Mouse (Mus musculus) neural tube, embryonic 10.5 days (tissue): Measurements from ENCODE around the gene Epha1.
A peak's percentile ranks its signal among the peaks of the same experiment; 100 is the strongest.

ENCODE experiments used
- DNase-seq: peaks from one replicate; pipeline ENCODE4 v3.0.0-alpha.2; 2017; ENCODE audit warnings: low spot score; ENCODE audit errors: extremely low spot score

Epha1 gene

DNA sequence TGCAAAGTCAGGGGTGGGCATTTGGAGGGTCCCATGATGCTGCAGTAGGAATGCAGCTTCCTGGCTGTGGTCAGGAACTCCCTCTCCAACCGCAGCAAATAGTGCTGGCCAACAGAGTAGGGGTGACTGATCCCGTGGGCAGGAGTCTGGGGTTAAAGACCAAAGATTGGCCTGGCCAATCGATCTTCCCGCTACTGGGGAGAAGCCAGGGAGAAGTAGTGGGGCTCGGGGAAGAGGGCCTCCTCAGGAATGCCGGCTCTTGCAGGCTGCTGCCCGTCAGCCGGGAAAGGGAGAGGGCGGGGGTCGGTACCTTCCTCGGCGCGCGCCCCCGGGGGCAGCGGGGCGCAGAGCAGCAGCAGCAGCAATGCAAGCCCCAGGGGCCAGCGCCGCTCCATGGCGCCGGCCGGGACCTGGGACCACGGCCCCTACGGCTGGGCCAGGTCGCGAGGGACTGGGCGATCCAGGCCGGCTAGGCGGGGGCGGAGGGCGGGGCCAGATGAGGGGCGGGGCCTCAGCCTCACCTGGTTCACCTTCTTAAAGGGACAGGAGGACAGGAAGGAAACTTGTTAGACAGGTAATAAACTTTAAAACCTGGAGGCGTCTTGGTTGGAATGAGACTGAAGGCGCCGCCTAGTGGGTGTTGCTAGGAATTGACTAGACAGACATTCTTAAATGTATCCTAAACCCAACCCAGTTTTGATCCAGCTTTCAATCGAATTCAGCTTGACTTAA is at the start of gene Epha1:
Gene Epha1 (minus strand): TSS at position 453 of the 732 bp plus-strand sequence.
- peak; percentile 69 for DNase-seq

DNA sequence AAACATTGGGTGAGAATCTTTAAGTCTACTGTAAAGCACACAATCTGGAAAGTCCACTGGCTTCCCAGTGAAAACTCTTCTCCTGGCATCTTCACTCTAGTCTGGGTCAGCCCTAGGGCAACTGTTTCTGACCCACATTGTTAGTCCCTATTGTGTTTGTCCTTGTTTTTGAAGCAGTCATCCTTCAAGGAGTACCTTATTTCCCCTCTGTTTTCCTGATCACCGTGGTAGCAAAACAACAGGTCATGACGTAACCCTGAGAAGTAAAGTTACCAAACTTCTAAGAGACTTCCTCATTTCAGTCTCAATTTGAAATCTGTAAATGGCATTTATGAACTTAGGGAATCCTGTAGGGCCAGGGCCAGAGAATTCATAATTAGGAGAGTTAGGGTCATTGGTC is 48.4 kb upstream of the Epha1 start:
- DNase-seq, result no peak

- DNase-seq, result no peak
These were observed 46.4 kb upstream of the Epha1 start for GRCm38 (mm10) chr6:42419443-42419842.

GRCm38 (mm10) chr6:42405134-42405533 is 32.1 kb upstream of the Epha1 start, which contains the start of gene Tas2r135:
TSS of gene Tas2r135 (plus strand) at chr6:42405434.
- no peak for DNase-seq

DNA sequence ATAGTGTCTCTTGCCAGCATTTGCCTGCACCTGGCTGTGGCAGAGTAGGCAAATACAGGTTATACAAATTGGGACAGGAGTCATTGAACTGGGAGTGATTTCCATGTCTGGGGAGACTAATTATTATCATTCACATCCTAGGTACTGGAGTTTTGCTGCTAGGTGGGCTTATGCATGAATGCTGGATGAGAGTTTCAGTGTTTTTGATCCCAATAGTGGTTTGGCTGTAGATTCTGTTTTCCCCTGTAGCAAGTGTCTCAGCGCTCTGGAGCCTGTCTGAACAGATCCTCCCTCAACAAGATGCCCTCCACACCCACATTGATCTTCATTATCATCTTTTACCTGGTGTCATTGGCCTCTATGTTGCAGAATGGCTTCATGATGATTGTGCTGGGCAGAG is 26.9 kb upstream of the Epha1 start, which contains the start of gene Tas2r143:
Gene Tas2r143 (plus strand): TSS at position 301 of the 400 bp plus-strand sequence.
- no peak for DNase-seq

DNA sequence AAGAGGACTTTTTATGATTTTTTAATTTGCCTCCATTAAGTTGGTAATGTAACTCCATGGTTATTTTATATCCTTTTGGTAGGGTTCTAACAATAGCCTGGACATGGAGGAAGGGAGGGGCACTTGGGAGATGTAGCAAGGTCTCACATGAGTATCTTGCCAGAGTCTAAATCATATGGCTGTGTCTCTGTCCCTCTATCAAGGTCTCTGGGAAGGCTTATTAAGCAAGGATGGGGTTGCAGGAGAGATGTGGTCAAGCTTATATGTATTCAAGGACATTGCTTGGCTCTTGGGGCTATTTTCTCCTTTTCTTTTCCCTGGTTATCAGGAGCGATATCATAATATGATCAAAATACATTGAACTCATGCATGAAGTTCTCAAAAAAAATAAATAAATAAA is 25.9 kb upstream of the Epha1 start:
- DNase-seq, result no peak

- no peak for DNase-seq
These were observed 25.2 kb upstream of the Epha1 start for GRCm38 (mm10) chr6:42398285-42398684.

GRCm38 (mm10) chr6:42397041-42397657 is 24.1 kb upstream of the Epha1 start:
- DNase-seq, result no peak

DNA sequence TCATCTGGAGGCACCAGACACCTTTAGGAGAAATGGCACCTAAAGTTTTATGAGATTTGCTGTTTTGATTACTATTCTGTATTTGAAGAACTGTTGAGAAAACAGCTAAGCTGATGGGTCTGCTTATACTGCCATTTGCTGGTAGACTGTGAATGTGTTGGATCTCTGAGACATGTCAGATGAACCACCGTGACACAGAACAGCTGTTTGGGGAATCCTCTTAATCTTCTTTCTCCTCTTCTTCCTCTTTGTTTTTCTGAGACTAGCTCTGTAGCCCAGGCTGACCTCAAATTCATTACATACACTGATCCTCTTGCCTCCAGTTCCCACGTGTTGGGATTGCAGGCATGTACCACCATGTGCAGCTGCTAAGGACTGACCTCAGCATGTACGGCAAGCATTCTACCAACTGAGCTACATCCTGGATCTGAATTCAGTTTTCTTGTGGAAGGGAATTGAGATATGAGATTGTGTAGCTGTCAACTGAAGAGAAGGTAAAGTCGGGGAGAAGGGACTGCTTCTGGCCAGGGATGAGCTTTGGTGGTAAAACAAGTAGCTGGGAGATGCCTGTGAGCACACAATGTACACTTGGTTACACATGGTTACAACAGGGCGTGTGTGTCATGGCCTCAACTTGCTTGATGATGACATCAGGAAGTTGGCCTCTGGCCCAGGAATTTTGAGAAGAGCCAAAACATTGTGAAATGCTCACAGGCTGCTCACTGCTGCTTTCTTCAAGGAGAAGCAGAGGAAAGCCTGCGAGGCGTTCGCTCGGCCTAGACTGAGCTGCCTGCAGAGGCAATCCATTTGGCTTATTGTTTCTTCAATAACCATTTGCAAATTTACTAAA is 23.1 kb upstream of the Epha1 start:
- no peak for DNase-seq

- no peak for DNase-seq
These were observed 18.8 kb upstream of the Epha1 start for GRCm38 (mm10) chr6:42391796-42392330.

GRCm38 (mm10) chr6:42385635-42386034 is 12.6 kb upstream of the Epha1 start:
- DNase-seq, result no peak

DNA sequence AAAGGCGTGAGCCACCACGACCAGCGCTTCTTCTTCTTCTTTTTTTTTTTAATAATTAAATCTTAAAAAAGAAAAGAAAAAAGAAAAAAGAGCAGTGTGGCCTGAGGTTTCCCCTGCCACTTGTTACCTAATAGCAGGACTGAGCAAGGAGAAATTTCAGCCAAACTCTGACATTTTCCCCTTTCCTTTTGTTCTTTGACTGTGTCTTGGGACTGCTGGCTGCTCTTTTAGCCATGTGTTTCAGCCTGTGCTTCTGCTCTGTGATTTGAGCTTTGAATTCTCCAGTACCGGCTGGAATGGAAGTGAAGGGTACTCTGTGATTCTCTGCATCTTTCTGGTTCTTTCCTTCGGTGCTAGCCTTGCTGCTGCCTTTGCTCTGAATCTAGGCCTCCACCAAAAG is 10.3 kb upstream of the Epha1 start:
- DNase-seq, result no peak

DNA sequence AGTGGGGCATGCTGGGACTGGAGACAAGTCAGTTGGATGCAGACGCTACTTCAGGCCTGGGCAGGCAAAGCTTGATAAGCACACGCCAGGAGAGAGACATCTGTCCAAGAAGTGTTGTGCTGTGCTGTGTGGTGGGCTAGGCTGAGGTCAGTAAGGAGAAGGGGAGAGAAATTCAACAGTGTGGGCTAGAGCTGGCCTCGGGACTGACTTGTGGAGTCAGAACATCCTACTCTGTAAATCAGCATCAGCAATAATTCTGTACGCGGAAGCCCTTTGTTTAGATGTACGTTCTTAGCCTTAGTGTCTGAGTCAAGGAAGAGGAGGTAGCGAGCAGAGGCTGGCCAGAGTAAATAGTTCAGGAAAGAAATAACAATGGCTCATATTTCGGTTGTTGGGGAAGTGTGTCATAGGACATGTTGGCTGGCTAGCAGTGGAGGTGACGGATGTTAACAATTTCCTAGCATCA is 8.9 kb upstream of the Epha1 start:
- DNase-seq, result no peak

DNA sequence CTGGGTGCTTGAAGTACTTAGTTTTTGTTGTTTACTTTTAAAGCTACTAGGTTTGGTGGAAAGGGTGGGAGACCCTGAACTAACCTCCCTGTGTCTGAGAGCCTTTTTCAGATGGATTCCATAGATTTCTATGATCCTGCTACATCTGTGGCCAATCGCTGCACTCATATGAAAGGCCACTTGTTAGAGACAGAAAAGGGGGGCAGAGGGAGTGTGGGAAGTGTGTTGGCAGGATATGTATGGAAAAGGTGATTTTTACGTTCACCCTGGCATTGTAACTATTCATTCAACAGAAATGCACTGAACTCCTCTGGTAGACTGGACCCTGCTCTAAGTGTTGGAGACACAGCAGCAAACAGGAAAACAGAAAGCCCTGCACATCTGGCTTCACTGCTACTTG is 8.2 kb upstream of the Epha1 start:
- DNase-seq, result no peak

DNA sequence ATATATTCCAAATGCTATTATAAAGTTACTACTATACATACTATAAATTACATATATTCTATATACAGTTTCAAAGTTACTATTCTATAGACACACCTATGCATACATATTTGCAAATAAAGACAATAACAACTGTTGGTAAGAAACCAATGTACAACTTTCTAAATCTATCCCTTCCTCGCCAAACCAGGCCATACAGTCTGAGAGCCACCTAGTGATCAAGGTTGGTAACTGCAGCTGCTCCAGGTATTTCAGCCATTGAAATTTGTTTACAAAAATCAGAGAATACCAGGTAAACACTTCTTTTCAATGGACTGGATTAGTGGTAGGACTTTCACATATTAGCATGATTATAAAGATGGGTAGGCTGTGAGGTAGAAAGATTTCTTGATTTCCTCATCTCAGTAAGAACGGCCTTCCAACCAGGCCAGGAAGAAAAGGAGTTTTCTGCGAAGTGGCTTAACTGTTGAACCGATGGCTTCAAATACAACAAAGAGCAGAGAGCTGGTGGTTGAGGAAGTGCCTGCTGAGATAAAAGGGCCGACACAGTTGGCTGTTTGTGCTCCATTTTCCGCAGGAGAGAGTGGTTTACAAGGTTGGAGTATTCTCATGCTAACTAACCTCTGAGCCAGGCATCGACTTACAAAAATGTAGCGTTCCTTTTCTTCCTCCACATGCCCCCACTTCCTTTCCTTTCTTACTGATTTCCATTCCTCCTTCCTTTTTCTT is 7.5 kb upstream of the Epha1 start:
- no peak for DNase-seq

- DNase-seq, result no peak
These were observed 6.5 kb upstream of the Epha1 start for GRCm38 (mm10) chr6:42379551-42379950.

DNA sequence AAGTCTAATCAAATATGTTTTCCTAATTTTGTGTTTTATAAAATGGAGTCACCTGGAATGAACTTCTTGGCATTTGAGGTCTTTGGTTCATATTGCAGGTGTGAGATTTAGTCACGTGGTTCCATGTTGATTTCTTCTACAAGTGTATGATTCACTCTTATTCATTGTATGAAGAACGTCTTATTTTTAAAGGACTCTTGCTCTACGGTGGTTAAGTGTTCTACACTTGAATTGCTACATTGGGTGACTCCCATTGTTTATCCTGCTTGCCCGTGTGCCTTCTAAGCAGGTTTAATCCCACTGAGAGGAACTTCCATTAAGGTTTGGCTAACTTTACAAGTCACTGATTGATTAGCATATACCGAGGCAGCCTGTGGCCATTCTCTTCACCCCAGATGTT is 4.2 kb upstream of the Epha1 start:
- DNase-seq, result no peak

- DNase-seq, result no peak
These were observed 3.5 kb upstream of the Epha1 start for GRCm38 (mm10) chr6:42376504-42377019.

GRCm38 (mm10) chr6:42376016-42376415 is 2.9 kb upstream of the Epha1 start:
- DNase-seq, result no peak

- no peak for DNase-seq
These were observed 2.1 kb upstream of the Epha1 start for GRCm38 (mm10) chr6:42375131-42375530.

- no peak for DNase-seq
These were observed 1.6 kb upstream of the Epha1 start for GRCm38 (mm10) chr6:42374701-42375100.
